Mouse (Mus musculus) lung, embryonic 15.5 days (tissue): ENCODE measurements around the gene Pitpnm1. TPM values are rescaled to one million over a fixed set of nuclear protein-coding genes. Genes with fewer than 3 reads are reported as not detected.
A peak's percentile ranks its signal among the peaks of the same experiment; 100 is the strongest.

Source experiments
- ATAC-seq: fragments of 200-750 bp; cut with Nextera tagmentation; 2 replicates; pipeline ENCODE4 v1.8.0; 2017; ENCODE audit warnings: moderate number of reproducible peaks, borderline replicate concordance; ENCODE audit not compliant: low FRiP score, low TSS enrichment; ENCODE audit errors: extremely low read depth
- H3K27ac ChIP-seq: fragments of 300-500 bp; sonication (generic); 2 replicates; pipeline ENCODE4 v1.5.1; 2015; ENCODE audit warnings: moderate library complexity, mild to moderate bottlenecking, inconsistent platforms
- H3K27me3 ChIP-seq: fragments of 300-500 bp; sonication (generic); 2 replicates; pipeline ENCODE4 v1.6.1; 2015; ENCODE audit warnings: inconsistent platforms
- H3K36me3 ChIP-seq: fragments of 300-500 bp; sonication (generic); 2 replicates; pipeline ENCODE4 v1.6.1; 2015; ENCODE audit warnings: inconsistent platforms
- H3K4me1 ChIP-seq: fragments of 300-500 bp; sonication (generic); 2 replicates; pipeline ENCODE4 v1.6.1; 2015; ENCODE audit warnings: inconsistent platforms
- H3K4me2 ChIP-seq: fragments of 300-500 bp; sonication (generic); 2 replicates; pipeline ENCODE4 v1.6.1; 2015; ENCODE audit warnings: inconsistent platforms, mild to moderate bottlenecking, moderate library complexity
- H3K4me3 ChIP-seq: fragments of 300-500 bp; sonication (generic); 2 replicates; pipeline ENCODE4 v1.5.1; 2015; ENCODE audit warnings: mild to moderate bottlenecking, inconsistent platforms
- H3K9ac ChIP-seq: fragments of 300-500 bp; sonication (generic); 2 replicates; pipeline ENCODE4 v1.6.1; 2015; ENCODE audit warnings: inconsistent platforms
- H3K9me3 ChIP-seq: fragments of 300-500 bp; sonication (generic); 2 replicates; pipeline ENCODE4 v1.6.1; 2016; ENCODE audit warnings: inconsistent platforms
- WGBS: fragments of 180-500 bp; shearing (Covaris S2); methylation state at CpG from one replicate; pipeline ENCODE4 v1.1.7; 2015; 5-methylcytosine and 5-hydroxymethylcytosine counted together
- polyA plus RNA-seq: library from polyadenylated mRNA; unstranded; fragments of >200 nt; fragmentation: Nextera tagmentation; extraction: Ambion mirVana; gene quantifications from 2 replicates; pipeline ENCODE4 v1.2.1, GENCODE M21; 2015

Gene Pitpnm1
- polyA plus RNA-seq, 1 experiment from 2014 or later: 13.8 TPM

DNA sequence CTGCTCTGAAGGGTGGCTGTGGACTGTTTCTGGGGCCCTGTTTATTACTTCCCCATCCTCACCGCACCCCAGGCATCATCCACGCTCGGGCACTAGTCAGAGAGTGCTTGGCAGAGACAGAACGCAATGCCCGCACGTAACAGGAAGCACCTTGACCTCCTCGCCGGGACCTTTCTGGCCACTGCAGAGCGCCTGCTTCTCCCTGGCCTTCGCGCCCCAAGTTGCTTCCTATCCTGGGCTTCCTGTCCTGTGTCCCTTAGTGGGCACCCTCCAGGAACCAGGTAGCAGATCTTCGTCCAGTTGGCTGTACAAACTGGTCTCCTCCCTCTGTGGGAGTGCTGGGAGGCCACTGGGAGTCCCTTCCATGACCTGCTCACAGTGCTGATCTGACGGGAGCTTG, 1.4 kb upstream of the Pitpnm1 start:
- no peak overlapping the region for H3K4me3 ChIP-seq
- WGBS: 87% methylated on average over 13 of the region's 13 CpGs
- peaks cover 40% of the 10 kb centered on the region for H3K4me1 ChIP-seq

DNA sequence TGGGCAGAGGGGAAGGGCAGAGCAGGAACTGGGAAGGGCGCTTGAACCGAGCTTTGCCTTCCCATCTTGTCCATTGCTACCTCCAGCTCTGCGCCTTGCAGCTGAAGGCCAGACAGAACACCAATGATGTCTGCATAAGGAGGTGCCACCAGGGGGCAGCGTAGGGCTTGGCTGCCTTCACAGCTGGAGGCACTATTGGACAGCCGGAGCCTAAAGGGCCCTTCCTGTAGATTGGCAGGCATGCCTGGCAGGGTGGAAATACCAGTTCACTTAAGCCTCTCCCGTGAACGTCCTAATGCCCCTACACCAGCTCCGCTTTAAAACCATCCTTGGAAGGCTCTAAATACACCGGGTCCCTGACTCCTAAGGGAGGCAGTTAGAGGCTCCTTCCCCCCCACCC, 742 bp upstream of the Pitpnm1 start:
- peak overlapping the region; percentile 47 for H3K4me3 ChIP-seq
- H3K9ac ChIP-seq: no peak overlapping the region
- H3K27me3 ChIP-seq: peaks cover 35% of the 10 kb centered on the region
- peak overlapping the region; percentile 63 for H3K27ac ChIP-seq
- peak overlapping the region; percentile 80 for H3K4me2 ChIP-seq
- 8% methylated on average over 9 of the region's 9 CpGs for WGBS
- ATAC-seq: peak; percentile 16; the same call in 1 of the 2 replicates
- no peaks in the 10 kb centered on the region for H3K36me3 ChIP-seq
- peaks cover 40% of the 10 kb centered on the region for H3K4me1 ChIP-seq
- H3K9me3 ChIP-seq: no peaks in the 10 kb centered on the region

More for the DNA sequence above, 1.4 kb upstream of the Pitpnm1 start:
- no peak overlapping the region for H3K27ac ChIP-seq
- H3K9me3 ChIP-seq: no peaks in the 10 kb centered on the region
- no peaks in the 10 kb centered on the region for H3K36me3 ChIP-seq
- no peak for ATAC-seq
- H3K4me2 ChIP-seq: peak overlapping the region; percentile 73; the same call in 1 of the 2 replicates
- peaks cover 35% of the 10 kb centered on the region for H3K27me3 ChIP-seq
- no peak overlapping the region for H3K9ac ChIP-seq

DNA sequence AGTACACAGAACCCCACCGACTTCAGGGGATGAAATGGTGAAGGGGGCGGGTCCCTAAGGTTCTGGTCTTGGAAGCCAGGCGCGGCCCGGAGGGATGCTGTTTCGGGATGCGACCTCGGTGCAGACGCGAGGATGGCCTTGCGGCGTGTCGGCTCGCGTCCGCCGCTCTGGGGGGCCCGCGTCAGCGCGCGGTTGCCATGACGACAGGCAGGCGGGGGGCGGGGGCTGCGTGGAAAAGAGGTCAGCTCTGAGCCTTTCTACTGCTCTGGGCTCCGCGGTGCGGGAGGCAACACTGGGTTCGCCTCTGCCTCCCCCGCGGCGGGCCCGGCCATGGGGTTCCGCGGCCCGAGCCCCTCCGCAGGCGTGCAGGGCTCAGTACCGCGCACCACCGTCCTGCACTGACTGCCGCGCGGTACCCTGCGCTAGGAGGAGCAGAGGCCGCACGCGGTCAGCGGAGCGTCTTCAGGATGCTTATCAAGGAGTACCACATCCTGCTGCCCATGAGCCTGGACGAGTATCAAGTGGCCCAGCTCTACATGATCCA, 992 bp downstream of the Pitpnm1 start:
- Histone ChIP-seq H3K36me3 (no peaks in the 10 kb centered on the region), H3K9ac (peak overlapping the region; percentile 15), H3K4me2 (peak overlapping the region; percentile 80), H3K27me3 (peaks cover 35% of the 10 kb centered on the region), H3K9me3 (no peaks in the 10 kb centered on the region), H3K4me1 (peaks cover 40% of the 10 kb centered on the region), H3K27ac (no peak overlapping the region), H3K4me3 (peak overlapping the region; percentile 47)
- no peak for ATAC-seq
- under 1% methylated on average over 51 of the region's 52 CpGs for WGBS

DNA sequence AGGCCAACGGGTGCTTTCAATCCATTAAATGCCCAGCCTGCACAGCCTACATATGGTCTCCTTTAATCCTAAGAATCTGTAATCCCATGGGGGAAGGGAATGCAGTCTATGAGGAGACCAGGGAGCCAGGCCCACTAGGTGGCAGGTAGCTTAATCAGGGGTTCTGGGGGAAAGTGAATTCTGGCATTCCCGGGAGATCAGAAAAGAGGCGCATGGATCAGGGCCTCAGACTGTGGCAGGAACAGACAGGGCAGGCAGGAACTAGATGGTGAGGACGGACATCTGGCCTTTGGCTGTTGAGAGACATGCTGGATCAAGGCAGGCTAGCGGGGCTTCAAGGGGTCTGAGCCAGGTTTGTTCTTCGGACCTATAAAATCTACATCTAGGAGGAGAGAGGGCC, 1.7 kb downstream of the Pitpnm1 start:
- H3K27ac ChIP-seq: no peak overlapping the region
- H3K9ac ChIP-seq: no peak overlapping the region
- H3K4me3 ChIP-seq: peak overlapping the region; percentile 47; the same call in 1 of the 2 replicates
- no peaks in the 10 kb centered on the region for H3K9me3 ChIP-seq
- H3K36me3 ChIP-seq: no peaks in the 10 kb centered on the region
- H3K4me2 ChIP-seq: peak overlapping the region; percentile 80
- ATAC-seq: no peak
- H3K4me1 ChIP-seq: peaks cover 38% of the 10 kb centered on the region
- WGBS: 79% methylated on average over 6 of the region's 6 CpGs
- H3K27me3 ChIP-seq: peaks cover 35% of the 10 kb centered on the region

DNA sequence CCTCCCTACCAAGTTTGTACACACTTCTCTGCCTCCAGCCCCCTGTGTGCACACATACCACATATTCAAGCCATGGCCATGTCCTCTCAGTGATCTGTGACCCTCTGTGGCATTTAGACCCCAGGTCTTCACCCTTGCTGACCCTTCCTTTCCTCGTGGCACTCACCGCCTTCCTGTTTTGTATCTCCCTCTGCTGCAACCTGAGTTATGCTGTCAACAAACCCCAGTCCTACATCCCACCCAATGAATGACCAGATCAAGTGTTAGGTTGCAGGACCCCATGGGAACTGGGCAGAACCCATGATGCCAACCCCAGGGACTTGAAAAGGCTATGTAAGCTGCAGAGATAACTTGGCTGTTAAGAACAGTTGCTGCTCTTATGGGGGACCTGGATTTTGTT, 2.3 kb downstream of the Pitpnm1 start:
- no peak overlapping the region for H3K27ac ChIP-seq
- no peak overlapping the region for H3K4me3 ChIP-seq
- no peak for ATAC-seq
- peaks cover 37% of the 10 kb centered on the region for H3K4me1 ChIP-seq
- no peaks in the 10 kb centered on the region for H3K9me3 ChIP-seq
- H3K4me2 ChIP-seq: no peak overlapping the region
- no peak overlapping the region for H3K9ac ChIP-seq
- peaks cover 35% of the 10 kb centered on the region for H3K27me3 ChIP-seq
- 88% methylated on average over 2 of the region's 2 CpGs for WGBS
- no peaks in the 10 kb centered on the region for H3K36me3 ChIP-seq

DNA sequence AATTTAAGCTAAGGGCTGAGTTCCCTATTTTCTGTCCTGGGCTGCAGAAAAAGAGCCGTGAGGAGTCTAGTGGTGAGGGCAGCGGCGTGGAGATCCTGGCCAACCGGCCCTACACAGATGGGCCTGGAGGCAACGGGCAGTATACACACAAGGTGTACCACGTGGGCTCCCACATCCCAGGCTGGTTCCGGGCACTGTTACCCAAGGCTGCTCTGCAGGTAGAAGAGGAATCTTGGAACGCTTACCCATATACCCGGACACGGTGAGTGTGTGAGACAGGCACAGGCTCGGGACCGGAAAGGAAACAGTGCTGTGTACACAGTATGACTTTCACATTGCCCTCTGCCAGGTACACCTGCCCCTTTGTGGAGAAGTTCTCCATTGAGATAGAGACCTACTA, 2.8 kb downstream of the Pitpnm1 start:
- Histone ChIP-seq H3K4me1 (peaks cover 35% of the 10 kb centered on the region), H3K9ac (no peak overlapping the region), H3K36me3 (no peaks in the 10 kb centered on the region), H3K4me3 (no peak overlapping the region), H3K9me3 (no peaks in the 10 kb centered on the region), H3K27me3 (peaks cover 35% of the 10 kb centered on the region), H3K4me2 (no peak overlapping the region), H3K27ac (no peak overlapping the region)
- no peak for ATAC-seq
- 90% methylated on average over 12 of the region's 12 CpGs for WGBS

DNA sequence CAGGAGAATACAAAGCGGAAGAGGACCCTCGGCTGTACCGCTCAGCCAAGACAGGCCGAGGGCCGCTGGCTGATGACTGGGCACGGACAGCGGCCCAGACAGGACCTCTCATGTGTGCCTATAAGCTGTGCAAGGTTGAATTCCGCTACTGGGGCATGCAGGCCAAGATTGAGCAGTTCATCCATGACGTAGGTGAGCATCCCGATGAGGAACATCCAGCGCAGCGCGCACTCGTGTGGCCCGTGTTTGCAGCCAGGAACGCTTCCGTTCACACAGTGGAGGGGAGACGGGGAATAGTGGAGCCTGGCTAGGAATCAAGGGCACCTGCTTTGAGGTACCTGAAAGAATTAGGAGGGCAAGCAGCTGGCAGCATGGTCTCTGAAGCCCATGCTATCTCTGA, 3.5 kb downstream of the Pitpnm1 start:
- no peak for ATAC-seq
- H3K9me3 ChIP-seq: no peaks in the 10 kb centered on the region
- H3K36me3 ChIP-seq: no peaks in the 10 kb centered on the region
- no peak overlapping the region for H3K9ac ChIP-seq
- H3K4me2 ChIP-seq: no peak overlapping the region
- 91% methylated on average over 18 of the region's 18 CpGs for WGBS
- H3K4me1 ChIP-seq: peaks cover 29% of the 10 kb centered on the region
- no peak overlapping the region for H3K4me3 ChIP-seq
- H3K27ac ChIP-seq: no peak overlapping the region
- peaks cover 35% of the 10 kb centered on the region for H3K27me3 ChIP-seq

DNA sequence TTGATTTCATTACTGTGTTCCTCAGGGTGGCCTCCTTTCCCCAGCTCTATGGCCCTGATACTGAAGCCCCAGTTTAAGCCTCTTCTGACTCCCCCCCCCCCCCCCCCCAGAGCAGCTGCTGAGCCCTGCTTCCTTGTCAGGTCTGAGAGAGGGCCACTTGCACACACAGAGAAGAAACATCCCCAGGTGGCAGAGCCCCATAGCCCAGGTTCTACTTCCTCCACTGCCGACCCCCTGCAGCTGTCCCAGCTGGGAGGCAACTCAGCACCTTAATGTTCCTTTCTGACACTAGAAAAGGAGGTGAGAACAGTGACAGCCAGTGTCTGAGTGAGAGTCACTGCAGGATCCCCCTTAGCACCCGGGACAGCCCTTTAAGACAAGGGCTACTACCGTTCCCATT, 4.0 kb downstream of the Pitpnm1 start:
- no peak overlapping the region for H3K4me2 ChIP-seq
- H3K9me3 ChIP-seq: no peaks in the 10 kb centered on the region
- WGBS: 70% methylated on average over 3 of the region's 3 CpGs
- peaks cover 24% of the 10 kb centered on the region for H3K4me1 ChIP-seq
- peaks cover 35% of the 10 kb centered on the region for H3K27me3 ChIP-seq
- no peaks in the 10 kb centered on the region for H3K36me3 ChIP-seq
- H3K9ac ChIP-seq: no peak overlapping the region
- H3K27ac ChIP-seq: no peak overlapping the region
- no peak for ATAC-seq
- H3K4me3 ChIP-seq: no peak overlapping the region

DNA sequence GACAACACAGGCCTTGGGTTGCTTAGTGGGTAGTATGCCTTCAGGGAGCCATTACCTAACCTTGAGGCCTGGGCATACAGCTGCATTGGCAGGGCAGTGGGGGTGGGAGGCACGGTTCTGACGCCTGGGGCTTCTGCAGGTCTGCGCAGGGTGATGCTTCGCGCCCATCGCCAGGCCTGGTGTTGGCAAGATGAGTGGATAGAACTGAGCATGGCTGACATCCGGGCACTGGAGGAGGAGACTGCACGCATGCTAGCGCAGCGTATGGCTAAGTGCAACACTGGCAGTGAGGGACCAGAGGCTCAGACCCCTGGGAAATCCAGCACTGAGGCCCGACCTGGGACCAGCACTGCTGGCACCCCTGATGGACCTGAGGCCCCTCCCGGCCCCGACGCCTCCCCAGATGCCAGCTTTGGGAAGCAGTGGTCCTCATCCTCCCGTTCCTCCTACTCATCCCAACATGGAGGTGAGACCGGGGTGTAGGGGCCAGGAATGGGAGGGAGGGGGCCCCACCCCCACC, 4.9 kb downstream of the Pitpnm1 start:
- Histone ChIP-seq H3K4me1 (peaks cover 15% of the 10 kb centered on the region), H3K27me3 (peaks cover 31% of the 10 kb centered on the region), H3K9me3 (no peaks in the 10 kb centered on the region), H3K4me2 (no peak overlapping the region), H3K9ac (no peak overlapping the region), H3K36me3 (no peaks in the 10 kb centered on the region), H3K4me3 (no peak overlapping the region), H3K27ac (no peak overlapping the region)
- no peak for ATAC-seq
- 86% methylated on average over 16 of the region's 16 CpGs for WGBS

DNA sequence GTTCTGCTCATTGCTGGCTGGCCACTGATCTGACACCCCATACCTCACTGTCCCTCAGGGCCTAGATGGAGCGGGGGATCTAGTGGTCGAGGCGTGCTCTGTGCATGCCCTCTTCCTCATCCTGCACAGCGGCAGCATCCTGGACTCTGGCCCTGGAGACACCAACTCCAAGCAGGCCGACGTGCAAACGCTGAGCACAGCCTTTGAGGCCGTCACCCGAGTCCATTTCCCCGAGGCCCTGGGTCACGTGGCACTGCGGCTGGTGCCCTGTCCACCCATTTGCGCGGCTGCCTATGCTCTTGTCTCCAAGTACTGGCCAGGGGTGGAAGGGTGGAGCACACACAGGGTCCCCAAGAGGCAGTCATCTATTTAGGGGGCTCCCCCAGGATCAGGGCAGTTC, 6.9 kb downstream of the Pitpnm1 start:
- Histone ChIP-seq H3K9ac (no peak overlapping the region), H3K4me3 (no peak overlapping the region), H3K27ac (no peak overlapping the region), H3K9me3 (no peaks in the 10 kb centered on the region), H3K36me3 (0 out of 2 replicates have a peak, but pooled peaks cover 1% of the 10 kb centered on the region), H3K4me2 (no peak overlapping the region), H3K27me3 (peaks cover 13% of the 10 kb centered on the region), H3K4me1 (no peaks in the 10 kb centered on the region)
- WGBS: 84% methylated on average over 14 of the region's 14 CpGs
- ATAC-seq: no peak

DNA sequence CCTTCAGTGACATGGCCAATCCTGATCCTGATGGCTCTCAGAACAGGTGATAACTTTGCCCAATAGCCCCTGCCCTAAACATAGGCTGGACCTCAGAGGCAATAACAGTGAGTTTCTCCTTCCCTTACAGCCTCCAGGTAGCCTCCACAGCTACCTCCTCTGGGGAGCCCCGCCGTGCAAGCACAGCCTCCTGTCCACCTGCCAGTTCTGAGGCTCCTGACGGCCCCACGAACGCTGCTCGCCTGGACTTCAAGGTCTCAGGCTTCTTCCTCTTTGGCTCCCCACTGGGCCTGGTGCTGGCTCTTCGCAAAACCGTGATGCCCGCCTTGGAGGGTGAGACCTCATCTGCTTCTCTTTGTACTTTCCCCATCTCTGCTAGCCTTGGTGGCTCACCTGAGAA, 8.7 kb downstream of the Pitpnm1 start:
- no peak overlapping the region for H3K9ac ChIP-seq
- no peak overlapping the region for H3K27ac ChIP-seq
- H3K36me3 ChIP-seq: peaks cover 7% of the 10 kb centered on the region; the same call in 1 of the 2 replicates
- H3K4me1 ChIP-seq: peaks cover 7% of the 10 kb centered on the region; the same call in 1 of the 2 replicates
- no peak overlapping the region for H3K4me2 ChIP-seq
- H3K9me3 ChIP-seq: no peaks in the 10 kb centered on the region
- H3K27me3 ChIP-seq: no peaks in the 10 kb centered on the region
- ATAC-seq: no peak
- 86% methylated on average over 9 of the region's 9 CpGs for WGBS
- H3K4me3 ChIP-seq: no peak overlapping the region

DNA sequence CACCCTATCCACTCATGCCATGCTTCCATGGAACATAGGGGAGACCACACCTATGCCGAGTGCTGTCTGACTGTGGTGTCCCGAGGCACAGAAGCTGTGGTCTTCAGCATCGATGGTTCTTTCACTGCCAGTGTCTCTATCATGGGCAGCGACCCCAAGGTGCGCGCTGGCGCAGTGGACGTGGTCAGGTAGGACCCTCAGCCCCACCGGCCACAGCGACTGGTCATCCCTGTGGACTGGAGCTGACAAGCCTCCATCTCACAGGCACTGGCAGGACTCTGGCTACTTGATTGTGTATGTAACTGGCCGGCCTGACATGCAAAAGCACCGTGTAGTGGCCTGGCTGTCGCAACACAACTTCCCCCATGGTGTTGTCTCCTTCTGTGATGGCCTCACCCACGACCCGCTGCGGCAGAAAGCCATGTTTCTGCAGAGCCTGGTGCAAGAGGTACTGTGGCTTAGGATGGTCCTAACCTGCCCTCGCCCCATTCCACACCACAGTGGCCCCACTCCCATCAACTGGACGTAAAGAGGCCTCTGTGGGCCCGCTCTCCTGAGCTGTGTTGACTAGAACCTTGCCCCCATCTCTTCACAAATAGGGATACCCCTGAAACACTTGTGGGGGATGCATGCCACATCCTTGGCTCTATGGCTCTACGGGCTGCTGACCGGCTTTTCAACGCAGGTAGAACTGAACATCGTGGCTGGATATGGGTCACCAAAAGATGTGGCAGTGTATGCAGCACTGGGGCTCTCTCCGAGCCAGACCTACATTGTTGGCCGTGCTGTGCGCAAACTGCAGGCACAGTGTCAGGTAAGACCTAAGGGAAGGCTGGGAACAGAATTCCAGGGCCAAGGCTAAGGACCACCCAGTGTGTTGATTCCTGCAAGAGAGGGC, 12.5 kb downstream of the Pitpnm1 start:
- Histone ChIP-seq H3K4me3 (no peak overlapping the region), H3K36me3 (peaks cover 40% of the 10 kb centered on the region)

More for the DNA sequence above, 12.5 kb downstream of the Pitpnm1 start:
- Histone ChIP-seq H3K9me3 (no peaks in the 10 kb centered on the region), H3K27me3 (no peaks in the 10 kb centered on the region), H3K4me2 (no peak overlapping the region), H3K9ac (no peak overlapping the region), H3K27ac (no peak overlapping the region), H3K4me1 (peaks cover 11% of the 10 kb centered on the region; the same call in 1 of the 2 replicates)
- no peak for ATAC-seq
- 93% methylated on average over 26 of the region's 26 CpGs for WGBS
